Mouse (Mus musculus): ENCODE measurements around the gene Nkpd1.

DNA sequence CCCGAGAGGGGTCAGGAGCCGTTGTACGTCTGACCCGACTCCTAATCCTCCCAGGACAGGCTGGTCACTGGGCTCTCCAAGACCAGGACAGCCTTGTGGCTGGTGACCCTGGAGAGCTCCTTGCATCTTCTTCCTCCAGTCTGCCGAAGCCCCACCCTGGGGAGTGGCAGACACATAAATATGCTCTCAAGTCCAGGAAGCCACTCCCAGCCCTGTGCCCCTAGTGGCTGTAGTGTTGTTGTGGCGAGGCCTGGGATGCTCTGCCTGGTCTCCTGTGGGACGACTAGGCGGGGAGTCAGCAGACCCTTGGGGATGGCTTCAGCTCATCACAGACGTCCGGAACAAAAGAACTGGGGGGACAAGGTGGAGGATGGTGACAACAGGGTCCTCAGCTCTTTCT, 13.4 kb downstream of the Nkpd1 start:
- TF ChIP-seq CTCF (IDR thresholded peaks at IDR 0.05; ENCODE audit: borderline replicate concordance, control insufficient read depth, extremely low read depth, insufficient read depth, low read length, poor library complexity) (no peak), POLR2A (IDR thresholded peaks at IDR 0.05; ENCODE audit: control insufficient read depth, extremely low read depth, insufficient read depth, low read length, poor library complexity) (no peak)
